Mouse (Mus musculus): Measurements from ENCODE around the gene Atp5s.

The Atp5s gene

DNA sequence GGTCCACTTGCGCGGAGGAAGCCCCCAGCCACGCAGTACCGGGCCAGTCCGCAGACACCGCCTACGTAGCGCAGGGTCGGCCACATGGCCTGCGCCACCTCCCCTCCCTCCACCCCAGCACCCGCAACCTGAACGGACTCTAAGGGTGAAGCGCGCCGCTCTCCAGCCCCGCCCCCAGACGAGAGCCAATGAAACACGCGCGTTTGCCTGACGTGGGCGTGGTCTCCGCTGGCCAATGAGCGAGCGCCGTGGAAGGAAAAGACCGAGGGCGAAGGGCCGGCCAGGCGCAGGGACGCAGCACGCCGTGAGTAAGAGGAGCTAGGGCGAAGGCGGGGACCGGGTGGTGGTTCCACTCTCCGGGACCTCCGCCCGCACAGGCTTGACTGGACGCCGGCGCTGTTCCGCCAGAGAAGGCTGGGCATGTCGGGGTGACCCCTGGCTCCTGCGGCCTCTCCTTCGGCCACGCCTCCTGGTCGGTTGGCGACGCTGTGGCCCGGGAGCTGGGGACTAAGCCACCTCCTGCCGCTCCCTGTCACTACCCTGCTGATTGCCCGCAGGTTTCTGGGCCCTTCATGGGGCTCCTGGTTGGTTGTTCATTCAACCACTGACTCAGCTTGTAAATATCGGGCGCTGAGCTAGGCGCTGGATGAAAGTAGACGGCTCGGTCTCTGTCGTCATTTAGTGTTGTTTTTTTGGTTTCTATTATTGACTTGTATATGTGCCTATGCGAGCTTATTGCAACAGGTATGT lies at the start of gene Atp5s, which contains the start of gene L2hgdh:
Gene Atp5s, plus strand, starts transcription at position 240 of the 750 bp plus-strand sequence.
Gene L2hgdh, minus strand, starts transcription at position 163 of the 750 bp plus-strand sequence.
- CTCF ChIA-PET = no interaction called here

DNA sequence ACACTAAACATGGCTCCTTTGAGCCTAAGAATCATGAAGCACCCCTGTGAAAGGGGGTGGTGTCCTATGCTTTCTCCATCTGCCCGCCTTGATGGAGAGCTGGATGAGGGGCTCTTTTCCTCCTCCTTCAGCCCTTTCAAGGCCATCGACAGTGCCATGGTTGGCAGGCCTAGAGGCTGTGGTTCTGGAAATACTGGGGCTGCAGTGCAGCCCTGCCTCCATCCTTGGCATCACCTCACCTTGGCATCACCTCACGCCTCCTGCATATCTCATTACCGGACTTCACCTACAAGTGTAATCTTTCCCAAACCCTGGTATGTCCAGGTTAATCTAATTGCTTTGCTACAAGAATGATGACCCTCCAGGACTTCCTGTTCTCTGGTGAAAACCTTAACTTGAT lies 48.6 kb upstream of the Atp5s start:
- CTCF ChIA-PET = no interaction called here

DNA sequence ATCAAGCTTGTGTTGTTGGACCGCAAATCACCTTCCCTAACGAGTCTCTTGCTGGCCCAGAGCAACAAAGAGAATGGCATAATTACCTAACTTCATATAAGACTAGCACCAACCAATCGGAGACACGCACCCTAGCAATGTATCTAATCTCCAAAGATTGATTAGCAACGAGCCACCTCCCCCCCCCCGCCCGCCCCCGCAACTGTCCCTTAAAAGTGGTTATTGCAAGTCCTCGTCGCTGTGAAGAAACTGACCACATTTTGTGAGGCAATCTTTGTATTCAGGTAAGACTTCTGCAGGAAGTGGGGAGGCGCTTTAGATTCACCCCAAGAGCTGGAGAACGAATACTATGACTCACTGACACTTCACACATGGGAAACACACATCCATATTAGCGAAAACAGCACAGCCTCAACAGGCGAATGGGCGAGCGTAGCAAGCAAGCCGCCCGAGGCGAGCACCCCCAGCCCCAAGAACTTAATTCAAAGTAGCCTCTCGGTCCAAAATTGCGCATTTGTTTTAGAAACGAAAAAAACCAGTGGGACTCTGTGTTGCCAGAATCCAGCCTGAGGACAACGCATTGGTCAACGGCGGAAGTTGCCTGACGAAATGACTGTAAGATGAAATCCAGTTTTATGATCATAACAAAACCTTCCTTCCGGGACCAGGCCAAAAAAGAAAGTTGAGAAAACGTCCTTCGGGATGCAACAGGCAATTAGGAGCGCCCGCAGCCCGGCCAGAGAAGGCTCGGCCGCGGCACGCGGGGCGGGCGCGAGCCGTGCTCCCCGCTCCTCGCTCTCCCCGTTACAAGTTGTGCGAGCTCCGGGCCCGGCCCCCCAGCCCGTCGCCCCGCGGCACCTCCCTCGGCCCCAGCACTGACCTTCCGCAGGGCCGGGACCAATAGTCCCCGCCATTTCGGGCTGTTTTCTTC lies 43.9 kb upstream of the Atp5s start:
- CTCF ChIA-PET = interaction anchor here (0.6 kb wide), 1 partner anchor 215 kb away, joined by 6 read pairs; no protein-coding TSS in a partner anchor

DNA sequence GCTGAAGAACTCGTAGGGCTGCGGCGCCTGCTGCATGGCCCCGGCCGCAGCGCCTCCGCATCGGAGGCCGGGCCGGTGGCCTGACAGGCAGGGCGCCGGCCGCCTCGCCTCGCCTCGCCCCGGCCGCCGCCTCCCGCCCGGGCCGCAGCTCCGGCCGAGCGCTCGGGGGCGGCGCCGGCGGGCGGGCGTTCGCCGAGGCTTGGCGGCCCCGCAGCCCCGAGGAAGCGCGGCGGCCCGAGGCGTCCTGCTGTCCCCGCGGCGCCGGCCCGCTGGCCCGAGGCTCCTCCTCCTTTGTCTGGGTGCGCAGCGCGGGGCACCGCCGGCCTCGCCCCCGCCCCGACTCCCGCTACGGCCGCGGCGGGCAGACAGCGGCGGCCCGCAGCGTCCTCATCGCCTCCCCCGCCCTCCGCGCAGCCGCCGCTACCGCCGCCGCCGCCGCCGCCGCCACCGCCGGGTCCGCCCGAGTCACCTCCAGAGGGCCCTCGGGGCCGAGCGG lies 43.1 kb upstream of the Atp5s start, which contains the start of gene Sos2:
Gene Sos2, minus strand, starts transcription at position 287 of the 496 bp plus-strand sequence.
- CTCF ChIA-PET = no interaction called here

DNA sequence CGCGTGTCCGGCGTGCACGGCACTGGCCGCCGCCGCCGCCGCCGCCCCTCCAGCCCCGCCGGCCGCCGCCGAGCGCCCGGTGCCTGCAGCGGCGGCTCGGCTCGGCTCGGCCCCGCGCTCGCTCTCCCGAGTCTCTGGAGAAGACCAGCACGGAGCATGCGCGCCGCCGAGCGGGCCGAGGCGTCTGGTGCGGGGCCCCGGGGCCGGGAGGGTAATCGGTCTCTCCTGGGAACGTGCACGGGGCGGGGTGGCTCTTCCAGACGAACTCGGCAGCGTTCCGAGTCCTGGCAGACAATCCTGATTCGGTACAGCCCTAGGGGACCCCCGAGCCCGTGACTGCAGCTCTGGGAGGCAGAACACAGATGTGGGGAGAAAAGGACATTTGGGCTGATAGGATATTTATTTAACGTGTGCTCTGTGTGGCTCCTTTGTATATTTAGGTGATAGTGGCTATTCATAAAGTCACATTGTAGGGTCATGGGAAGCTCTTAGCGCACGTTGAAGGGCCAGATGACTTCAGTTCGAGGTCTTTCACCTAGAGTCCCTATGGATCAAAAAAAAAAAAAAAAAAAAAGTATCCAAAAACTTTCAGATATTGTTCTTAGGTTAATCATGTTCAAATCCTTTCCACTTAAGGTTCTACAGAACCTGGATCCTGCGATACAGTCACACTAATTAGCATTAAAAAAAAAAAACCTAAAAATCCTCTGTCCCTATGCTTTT lies 42.5 kb upstream of the Atp5s start:
- CTCF ChIA-PET = no interaction called here

DNA sequence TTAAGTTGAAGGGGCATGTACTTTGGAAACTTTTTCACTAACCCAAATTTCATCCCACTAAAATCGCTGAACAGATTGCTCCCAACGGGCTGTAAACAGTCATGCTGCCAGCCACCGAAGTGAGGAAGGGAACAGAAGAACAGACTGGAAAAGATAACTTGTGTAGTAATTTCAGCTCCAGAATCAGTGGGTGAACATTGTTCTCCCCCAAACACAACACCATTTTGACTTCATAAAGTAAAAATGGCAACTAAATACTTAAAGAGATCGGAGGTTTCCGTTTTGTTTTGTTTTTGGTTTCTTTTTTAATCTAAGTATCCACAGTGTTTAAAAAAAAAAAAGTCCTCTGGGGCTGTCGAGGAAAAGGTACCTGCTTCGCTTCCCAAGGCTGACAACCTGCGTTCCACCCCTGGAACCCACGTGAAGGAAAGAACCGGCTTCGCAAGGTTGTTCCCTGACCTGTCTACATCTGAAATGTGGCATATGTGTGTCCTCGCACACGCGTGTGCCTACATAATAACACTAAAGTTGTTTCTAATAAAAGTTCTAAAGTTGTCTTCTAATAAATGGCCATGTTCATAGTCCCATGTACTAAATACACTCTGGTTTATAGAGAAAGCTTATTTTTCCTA lies 41.8 kb upstream of the Atp5s start:
- CTCF ChIA-PET = no interaction called here

DNA sequence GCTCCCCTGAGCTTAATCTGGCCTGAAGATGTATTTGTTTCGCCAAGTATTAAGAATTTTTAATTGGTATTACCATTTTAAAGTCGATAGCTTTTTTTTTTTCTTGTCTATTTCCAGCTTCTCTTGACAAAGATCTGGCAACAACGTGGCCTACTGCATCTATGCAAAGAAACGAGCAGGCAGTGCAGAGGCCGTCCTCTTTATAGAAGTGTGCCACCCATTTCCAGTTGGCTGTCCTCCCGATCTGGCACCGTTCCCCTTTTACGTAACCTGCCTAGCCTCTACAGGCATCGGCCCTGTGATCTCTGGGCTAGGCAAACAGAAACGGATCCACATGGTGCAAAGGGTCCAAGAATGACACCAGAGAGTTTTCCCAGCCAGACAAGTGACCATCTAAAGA lies 41.2 kb upstream of the Atp5s start:
- CTCF ChIA-PET = no interaction called here

DNA sequence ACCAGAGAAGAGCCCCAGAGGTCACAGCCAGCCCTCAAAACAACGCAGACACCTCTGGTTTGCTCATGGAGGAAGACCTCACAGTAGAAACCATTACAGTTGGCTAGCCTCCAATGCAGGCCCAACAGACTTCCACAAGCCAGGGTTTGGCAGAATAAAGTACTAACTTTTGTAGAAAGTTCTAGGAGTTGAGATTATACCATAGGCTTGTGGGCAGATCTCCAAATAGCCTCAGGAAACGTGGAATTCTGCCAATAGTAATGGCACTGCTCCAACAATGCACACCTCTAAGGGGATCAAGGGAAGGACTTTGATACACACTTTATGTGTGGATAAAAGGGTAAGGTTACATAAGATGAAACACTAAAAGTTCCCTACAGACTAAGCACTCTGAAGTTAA lies 36.4 kb upstream of the Atp5s start:
- CTCF ChIA-PET = no interaction called here

DNA sequence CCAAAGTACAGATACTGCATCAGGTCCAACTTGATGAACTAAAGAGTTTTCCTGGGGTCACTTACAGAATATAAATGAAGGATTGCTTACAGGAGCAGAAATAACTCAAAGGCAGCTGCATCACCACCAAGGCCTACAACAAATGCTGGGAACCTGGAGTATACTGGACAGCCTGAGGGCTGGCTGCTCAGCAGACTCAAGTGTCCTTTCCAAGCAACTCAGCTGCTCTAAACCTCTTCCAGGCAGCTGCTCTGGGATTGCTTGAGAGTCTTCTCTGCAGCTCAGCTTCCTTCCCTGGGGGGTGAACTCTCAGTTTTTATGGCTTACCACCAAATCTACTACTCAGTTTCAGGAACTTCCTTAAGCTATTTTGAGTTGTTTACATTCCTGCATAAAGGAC lies 35.7 kb upstream of the Atp5s start:
- CTCF ChIA-PET = interaction anchor here (0.7 to 0.8 kb wide), 2 partner anchors 228 to 322 kb away, joined by 4 to 14 read pairs; no protein-coding TSS in a partner anchor

DNA sequence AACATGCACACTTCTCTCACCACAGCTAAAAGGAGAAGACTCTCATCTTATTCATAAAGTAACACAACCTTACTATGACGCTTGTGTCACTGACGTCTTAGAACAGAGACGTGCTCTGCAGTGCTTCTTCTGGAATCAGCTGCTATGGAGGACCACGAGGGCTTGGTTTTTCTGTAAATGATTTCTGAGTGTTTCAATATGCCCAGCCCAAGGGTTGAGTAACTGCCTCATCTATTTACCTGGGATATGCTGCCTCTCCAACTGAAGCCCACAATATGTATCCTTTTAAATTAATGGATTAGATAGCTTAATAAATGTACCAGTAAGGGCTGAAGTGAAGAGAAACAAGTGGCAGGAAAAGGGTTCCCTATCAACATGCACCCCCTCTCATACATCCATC lies 34.0 kb upstream of the Atp5s start:
- CTCF ChIA-PET = interaction anchor here (0.6 kb wide), 1 partner anchor 178 kb away, joined by 3 read pairs; no protein-coding TSS in a partner anchor

DNA sequence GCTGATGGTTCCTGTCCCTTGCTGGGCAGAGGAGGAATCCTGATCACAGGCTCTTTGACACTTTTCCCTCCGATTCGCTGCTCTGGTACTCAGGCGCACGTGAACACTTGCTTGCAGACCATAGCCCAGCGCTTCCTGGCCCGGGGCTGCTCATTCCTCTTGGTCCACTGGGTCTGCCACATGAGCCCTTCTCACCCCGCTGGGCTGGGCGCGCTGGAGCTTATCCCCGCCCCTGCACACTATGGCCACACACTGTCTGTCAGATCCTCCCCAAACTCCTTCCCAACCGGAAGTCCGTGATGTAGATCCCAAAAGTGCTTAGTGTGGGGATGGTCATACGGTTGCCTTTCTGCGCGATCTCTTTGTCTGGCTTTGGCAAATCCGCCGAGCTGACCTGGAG lies 31.3 kb upstream of the Atp5s start:
- CTCF ChIA-PET = interaction anchor here (0.6 kb wide), 1 partner anchor 524 kb away, joined by 3 read pairs; no protein-coding TSS in a partner anchor

DNA sequence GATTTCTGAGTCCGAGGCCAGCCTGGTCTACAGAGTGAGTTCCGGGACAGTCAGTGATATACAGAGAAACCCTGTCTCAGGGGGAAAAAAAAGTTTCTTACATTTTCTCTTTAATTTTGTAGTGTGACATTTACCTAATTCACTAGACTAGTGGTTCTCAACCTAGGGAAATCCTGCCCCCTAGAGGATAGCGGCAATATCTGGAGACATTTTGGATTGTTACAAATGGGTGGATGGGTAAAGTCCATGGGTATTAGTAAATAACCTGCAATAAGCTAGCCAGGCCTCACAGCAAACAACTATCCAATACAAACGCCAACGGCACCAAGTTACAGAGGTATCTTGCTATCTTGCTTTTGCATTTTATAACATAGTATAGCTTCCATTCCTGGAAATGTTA lies 28.0 kb upstream of the Atp5s start:
- CTCF ChIA-PET = interaction anchor here (0.6 kb wide), 1 partner anchor 1440 kb away, joined by 9 read pairs; no protein-coding TSS in a partner anchor

DNA sequence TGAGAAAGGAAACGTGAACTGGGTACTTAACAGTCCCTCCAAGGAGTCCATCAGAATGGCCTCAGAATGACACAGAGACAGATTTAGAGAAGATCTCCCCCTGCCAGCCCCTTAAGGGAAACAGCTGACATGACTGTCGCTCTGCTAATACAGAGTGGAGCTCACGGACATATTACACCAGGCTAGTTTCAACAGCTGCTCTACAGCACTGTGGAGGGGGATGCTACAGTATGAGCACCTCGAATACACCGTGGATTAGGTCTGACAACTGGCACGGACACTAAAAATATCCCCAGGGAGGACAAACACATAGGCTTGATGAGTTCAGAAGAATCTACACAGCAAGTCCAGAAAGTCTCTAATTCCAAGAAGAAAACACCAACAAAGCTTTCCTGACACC lies 26.4 kb upstream of the Atp5s start:
- CTCF ChIA-PET = no interaction called here

DNA sequence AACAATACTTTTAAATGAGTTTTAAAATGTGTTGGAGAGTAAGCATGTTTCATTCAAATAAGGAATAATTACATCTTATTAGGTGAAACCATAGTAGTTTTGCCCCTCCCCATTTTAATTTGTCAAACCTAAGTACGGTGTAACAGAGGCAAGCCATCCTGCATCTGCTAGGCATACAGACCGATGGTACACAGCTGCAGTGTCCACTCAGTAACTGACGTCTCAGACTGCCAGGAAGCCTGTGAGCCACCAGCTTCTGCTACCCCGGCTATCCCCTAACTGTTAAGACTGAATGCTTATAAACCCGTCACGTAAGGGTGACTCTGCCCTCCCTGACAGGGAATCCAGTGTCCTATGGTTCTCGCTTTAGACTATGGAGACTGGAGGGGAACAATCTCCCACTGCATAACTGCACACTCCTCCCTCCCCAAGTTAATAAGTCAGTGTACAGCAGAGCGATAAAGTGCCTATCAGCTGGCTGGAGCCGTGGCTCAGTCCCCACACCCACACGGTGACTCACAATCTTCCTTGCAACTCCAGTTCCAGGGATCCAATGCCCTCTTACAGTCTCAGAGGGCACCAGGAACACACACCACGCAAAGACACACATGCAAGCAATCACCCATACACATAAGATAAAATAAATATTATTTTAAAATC lies 19.8 kb upstream of the Atp5s start:
- CTCF ChIA-PET = no interaction called here

DNA sequence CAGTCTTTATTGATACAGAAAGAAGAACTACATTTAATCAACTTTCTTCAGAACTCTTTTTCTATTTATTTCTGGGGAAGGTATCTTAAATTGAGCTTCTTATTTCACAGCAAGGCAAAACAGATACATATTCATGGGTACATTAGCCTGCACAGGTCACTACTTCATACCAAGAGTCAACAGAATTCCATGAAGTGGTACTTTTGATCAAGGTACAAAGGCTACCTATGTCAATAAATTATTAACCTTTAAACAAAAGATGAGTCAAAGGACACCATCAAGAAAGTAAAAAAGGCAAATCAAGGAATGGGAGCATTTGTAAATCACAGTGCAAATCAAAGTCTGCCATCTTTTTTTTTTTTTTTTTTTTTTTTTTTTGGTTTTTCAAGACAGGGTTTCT lies 11.1 kb upstream of the Atp5s start:
- CTCF ChIA-PET = no interaction called here

DNA sequence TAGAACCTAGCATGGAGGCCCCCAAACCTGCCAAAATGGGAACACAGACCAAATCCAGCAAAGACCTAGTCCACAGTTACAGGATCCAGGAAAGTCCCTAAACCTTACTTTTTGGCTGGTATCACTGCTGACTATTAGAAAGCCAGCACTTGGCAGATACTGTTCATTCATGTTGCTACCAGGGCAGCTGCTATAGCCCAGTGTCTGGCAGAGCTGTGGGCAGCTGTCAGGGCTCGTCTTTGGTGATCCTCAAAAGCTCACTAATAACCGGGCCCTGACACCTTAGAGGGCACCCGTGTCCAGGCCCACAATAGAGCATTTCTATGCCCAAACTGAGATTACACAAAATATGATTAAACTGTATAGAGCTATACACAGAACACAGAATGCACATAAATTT lies 1.9 kb upstream of the Atp5s start:
- CTCF ChIA-PET = interaction anchor here (0.6 kb wide), 1 partner anchor 497 kb away, joined by 4 read pairs; no protein-coding TSS in a partner anchor

DNA sequence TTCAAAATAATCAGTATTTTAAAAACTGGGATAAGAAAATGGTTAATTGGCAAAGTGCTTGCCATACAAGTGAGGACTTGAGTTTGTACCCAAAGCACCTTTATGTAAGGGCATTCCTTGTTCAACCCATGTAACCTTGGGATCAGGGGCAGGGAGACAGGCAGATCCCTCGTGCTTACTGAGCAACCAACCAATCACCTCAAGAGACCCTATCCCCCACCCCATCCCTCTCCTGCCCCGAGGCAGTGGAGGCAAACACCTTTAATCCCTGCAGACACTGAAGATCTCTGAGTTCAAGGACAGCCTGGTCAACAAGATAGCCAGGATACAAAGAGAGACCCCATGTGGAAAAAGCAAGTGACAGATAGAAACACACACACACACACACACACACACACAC lies 1.4 kb upstream of the Atp5s start:
- CTCF ChIA-PET = no interaction called here

DNA sequence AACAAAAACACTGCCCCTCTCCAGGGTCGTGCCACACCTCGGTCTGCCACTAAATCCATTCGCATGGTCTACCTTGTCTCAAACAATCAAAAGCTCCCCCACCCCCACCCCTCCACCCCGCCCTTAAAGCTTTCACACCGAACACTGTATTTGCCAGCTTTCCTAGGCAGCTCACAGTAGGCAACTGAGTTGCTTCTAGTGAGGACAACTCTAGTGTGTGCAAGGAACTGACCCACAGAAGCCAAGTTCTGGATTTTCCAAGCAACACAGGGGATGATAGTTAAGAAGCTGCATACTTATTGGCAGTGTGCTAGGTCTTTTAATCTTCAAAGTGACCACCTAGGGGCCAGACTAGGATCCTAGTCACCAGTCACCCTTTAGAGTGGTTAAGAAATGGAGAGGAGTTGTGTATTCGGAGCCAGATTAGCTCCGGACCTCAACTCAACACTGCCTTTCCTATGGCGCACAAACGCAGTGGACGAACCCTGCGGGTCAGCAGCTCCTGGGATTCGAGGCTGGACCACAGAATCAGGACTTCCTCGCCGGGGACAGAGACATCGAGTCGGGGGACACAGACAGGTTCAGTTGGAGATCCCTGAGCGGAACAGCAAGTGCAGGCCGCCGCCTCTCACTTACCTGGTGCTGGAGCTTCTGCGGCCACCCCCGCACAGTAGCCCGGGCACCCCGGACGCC lies 586 bp upstream of the Atp5s start:
- CTCF ChIA-PET = no interaction called here

DNA sequence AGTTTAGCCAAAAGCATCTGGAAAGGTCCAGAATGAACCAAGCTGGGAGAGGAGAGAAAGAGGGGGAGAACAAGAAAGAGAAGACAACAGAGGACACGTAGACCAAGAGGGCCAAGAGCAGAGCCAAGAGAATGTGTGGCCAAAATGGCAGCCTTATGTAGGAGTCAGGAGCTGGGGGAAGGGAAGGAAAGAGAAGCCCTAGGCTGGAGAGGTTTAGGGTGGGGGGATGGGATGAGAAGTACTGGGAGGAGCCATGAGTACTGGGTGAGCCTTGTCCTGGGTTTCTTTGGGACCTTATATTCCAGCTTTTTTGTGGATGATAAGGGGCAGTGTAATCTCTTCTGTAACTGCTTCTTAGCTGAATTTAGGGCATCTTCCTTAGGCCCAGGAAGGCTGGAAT lies 4.5 kb downstream of the Atp5s start:
- CTCF ChIA-PET = interaction anchor here (0.5 to 0.6 kb wide), 2 partner anchors 70 to 364 kb away, joined by 6 to 9 read pairs; no protein-coding TSS in a partner anchor

DNA sequence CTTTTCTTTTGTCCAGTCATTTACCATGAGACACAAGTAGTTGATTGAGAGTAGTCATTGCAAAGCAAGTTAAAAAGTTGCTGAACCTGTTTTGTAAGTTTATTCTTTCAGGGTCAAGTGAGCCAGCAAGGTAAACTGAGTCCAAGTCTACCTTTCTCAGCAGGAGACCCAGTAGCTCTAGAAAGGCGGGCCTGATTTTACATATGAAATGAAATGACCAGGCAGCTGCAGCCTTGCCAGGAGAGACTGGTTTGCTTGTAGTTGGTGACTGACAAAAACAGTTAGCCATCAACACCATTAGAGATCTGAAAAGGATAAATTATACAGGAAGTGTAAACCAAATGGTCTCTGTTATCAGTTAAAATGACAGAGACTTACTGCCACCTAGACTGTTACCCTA lies 5.6 kb downstream of the Atp5s start:
- CTCF ChIA-PET = no interaction called here

Measured in spleen, embryonic (tissue).